Mouse (Mus musculus) mesoderm, embryonic 11.5 days (tissue): ENCODE measurements at regions not wholly inside any gene's neighbourhood (a gene's known extent, or its start where the extent isn't known, plus 50 kb on each side); places are given as distances from the start of the nearest gene placed in this dataset.
"Not testable (repeated sequence)": the region's sequence is repeated elsewhere in the genome, so short reads cannot be mapped to it uniquely, and the experiment has no call there.

Experiments used
- DNase-seq: peaks from one replicate; pipeline ENCODE4 v3.0.0-alpha.2; 2012; ENCODE audit warnings: low read depth, low spot score

DNA sequence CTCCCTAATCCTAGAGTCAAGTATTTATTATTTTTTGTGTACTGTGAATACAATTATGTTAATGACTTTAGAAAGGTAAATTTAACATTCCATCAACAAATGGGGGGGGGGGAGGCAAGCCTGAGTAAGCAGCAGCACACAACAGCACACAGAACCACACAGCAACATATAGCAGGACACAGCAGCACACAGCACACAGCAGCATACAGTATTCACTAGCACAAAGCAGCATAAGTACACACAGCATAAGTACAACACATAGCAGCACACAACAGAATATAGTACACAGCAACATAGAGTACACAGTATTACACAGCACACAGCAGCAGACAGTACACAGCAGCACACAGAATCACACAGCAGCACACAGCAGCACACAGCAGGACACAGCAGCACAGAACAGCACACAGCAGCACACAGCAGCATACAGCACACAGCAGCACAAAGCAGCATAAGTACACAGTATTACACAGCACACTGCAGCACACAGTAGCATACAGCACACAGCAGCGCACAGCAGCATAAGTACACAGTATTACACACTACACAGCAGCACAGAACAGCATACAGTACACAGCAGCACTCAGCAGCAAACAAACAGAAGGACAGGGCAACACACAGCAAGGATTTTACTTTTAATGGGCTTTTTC is 605.7 kb downstream of the Tbl1xr1 start:
- DNase-seq: no peak

DNA sequence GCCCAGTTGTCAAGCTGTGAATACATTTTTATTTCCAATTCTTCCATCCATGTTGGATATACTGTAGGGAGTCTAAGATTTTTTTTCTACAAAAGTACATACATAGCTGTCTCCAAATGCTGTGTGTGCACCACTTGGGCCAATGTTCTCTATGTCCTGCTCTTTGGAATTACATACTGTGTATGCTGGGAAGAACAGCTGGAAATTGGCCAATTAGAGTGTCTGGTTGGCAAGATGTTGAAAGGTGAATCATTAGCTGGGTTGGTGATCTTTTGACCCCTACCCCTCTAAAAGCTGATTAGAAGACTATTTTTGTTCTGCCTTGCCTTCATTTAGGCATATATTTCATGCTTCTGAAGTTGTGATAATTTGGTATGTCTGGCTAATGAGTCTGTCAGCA is 622.9 kb downstream of the Tbl1xr1 start:
- peak; percentile 1 for DNase-seq

DNA sequence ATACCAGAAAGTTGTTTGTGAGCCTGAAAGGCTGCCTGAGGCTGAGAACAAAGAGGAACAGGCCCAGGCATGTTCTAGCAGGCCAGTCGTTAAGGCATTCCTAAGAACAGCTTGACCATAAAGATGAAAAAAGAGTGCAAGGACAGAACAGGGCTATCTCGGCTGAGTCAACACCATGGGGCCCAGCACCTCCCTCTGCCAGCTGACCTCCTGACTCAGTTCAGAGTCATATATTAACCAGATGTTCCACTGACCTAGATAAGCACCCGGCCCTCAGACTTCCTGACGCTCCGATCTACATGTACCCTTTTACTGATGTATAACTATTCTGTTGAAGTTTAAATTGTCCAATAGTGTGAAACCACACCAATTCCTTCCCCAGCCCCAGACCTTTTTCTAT is 625.0 kb downstream of the Tbl1xr1 start:
- DNase-seq: not testable (repeated sequence)

DNA sequence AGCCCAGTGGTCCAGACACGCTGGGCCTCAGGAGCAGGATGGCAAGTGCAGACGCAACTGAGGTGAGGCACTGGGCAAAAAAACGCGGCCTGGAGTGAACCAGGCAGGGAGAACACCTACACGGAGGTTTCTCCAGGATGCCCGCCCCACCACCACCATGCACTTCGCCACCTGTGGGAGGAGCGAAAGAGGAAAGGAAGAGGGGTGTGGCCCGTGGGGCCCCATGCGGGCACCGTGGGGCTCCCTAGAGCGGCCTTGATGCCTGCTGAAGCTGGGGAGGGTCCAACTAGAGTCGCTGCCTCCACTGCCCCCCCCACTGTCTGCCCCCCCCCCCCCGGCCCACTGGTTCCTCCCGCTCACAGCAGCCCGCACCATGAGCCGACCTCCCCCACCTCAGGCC is 629.2 kb downstream of the Tbl1xr1 start:
- no peak for DNase-seq

DNA sequence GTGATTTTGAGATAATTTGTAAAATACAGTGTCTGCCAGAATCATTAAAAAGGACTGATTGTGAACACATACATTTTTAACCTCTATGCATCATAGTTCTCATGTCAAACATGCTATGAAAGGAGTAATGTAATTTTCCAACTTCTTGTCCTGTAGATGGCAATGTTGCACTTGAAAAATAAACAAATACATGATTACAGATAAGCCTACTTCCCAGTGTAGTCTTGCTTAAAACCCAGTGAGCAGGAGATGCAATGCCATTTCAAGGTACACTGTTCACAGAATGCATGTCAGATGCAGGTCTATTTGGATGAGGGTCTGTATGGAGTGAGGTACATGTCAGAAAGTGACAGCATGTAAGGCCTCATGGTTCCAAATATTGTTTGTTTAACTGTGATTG is 668.6 kb downstream of the Tbl1xr1 start:
- no peak for DNase-seq
